In genomic region chr11:24286129-24287108, GRCm38 (mm10) we compare ENCODE assay signal across 9 mouse cellular contexts.
DNase-seq lines count a peak whose midpoint lies in the region; ATAC-seq lines count a peak whose summit lies in the region.
"Had no signal": no experiment of that assay in that cellular context is flagged by ENCODE, and none has a peak within 500 bp of the region (broad histone marks: within the 10 kb centered on the region; RNA-seq: fewer than 3 reads in every experiment).

No protein-coding gene starts in this region.

- 7% methylated on average over 18 of the region's 18 CpGs for WGBS in forebrain, embryonic 10.5 days
- 13% methylated on average over 18 of the region's 18 CpGs for WGBS in hindbrain, embryonic 15.5 days
- 14% methylated on average over 18 of the region's 18 CpGs for WGBS in limb, embryonic 12.5 days
- 4% methylated on average over 18 of the region's 18 CpGs for WGBS in neural tube, embryonic 12.5 days

- peak; percentile 65 for DNase-seq in forebrain, embryonic 10.5 days (ENCODE audit: extremely low spot score, low spot score)
- no peak for DNase-seq in right cerebral cortex, postnatal 25 days
- no peak for DNase-seq in left cerebral cortex, adult 8-10 months (ENCODE audit: low spot score in 2 of 2)
- no peak for DNase-seq in urinary bladder, postnatal 36 days (ENCODE audit: low spot score in 2 of 2)
- DNase-seq in c-Kit-positive CD71-positive TER-119-positive erythroid progenitor cells, embryonic 14.5 days (ENCODE audit: low spot score): no peak

- peaks cover 52% of the 10 kb centered on the region for H3K27me3 ChIP-seq in forebrain, embryonic 10.5 days (ENCODE audit: poor library complexity, severe bottlenecking)
- 0 out of 2 replicates have a peak, but pooled peaks cover 2% of the 10 kb centered on the region for H3K27me3 ChIP-seq in hindbrain, embryonic 15.5 days
- peaks cover 55% of the 10 kb centered on the region for H3K27me3 ChIP-seq in limb, embryonic 12.5 days
- H3K27me3 ChIP-seq in neural tube, embryonic 12.5 days (replicated peaks): 0 out of 2 replicates have a peak, but pooled peaks cover 3% of the 10 kb centered on the region

- H3K4me1 ChIP-seq in forebrain, embryonic 10.5 days: peaks cover 55% of the 10 kb centered on the region
- peaks cover 27% of the 10 kb centered on the region for H3K4me1 ChIP-seq in hindbrain, embryonic 15.5 days (replicated peaks)
- peaks cover 27% of the 10 kb centered on the region for H3K4me1 ChIP-seq in limb, embryonic 12.5 days (replicated peaks)
- peaks cover 40% of the 10 kb centered on the region for H3K4me1 ChIP-seq in neural tube, embryonic 12.5 days

- H3K36me3 ChIP-seq in forebrain, embryonic 10.5 days (replicated peaks): no peaks in the 10 kb centered on the region
- H3K36me3 ChIP-seq in hindbrain, embryonic 15.5 days: no peaks in the 10 kb centered on the region
- no peaks in the 10 kb centered on the region for H3K36me3 ChIP-seq in limb, embryonic 12.5 days
- no peaks in the 10 kb centered on the region for H3K36me3 ChIP-seq in neural tube, embryonic 12.5 days
- H3K36me3 ChIP-seq: embryonic facial prominence, embryonic 13.5 days had no signal

- H3K9ac ChIP-seq in hindbrain, embryonic 15.5 days: no peak overlapping the region
- H3K9ac ChIP-seq in limb, embryonic 12.5 days (replicated peaks): no peak overlapping the region
- 0 out of 2 replicates have a peak overlapping the region, but pooled peaks have one; percentile 13 for H3K9ac ChIP-seq in neural tube, embryonic 12.5 days
- H3K9ac ChIP-seq: embryonic facial prominence, embryonic 13.5 days had no signal

- H3K4me2 ChIP-seq in hindbrain, embryonic 15.5 days: peak overlapping the region; percentile 33
- peak overlapping the region; percentile 26; the same call in 1 of the 2 replicates for H3K4me2 ChIP-seq in limb, embryonic 12.5 days
- peak overlapping the region; percentile 42 for H3K4me2 ChIP-seq in neural tube, embryonic 12.5 days (replicated peaks)
- H3K4me2 ChIP-seq: embryonic facial prominence, embryonic 13.5 days had no signal

- H3K4me3 ChIP-seq in forebrain, embryonic 10.5 days: peak overlapping the region; percentile 32
- H3K4me3 ChIP-seq in hindbrain, embryonic 15.5 days: no peak overlapping the region
- H3K4me3 ChIP-seq in limb, embryonic 12.5 days (replicated peaks): no peak overlapping the region
- H3K4me3 ChIP-seq in neural tube, embryonic 12.5 days: no peak overlapping the region
- H3K4me3 ChIP-seq: embryonic facial prominence, embryonic 13.5 days had no signal

- ATAC-seq in hindbrain, embryonic 15.5 days (ENCODE audit: low FRiP score, low read depth): peak; percentile 72
- ATAC-seq in limb, embryonic 12.5 days (ENCODE audit: insufficient number of reproducible peaks, insufficient read depth, low FRiP score, low TSS enrichment, low read depth): no peak
- peak; percentile 94 for ATAC-seq in neural tube, embryonic 12.5 days (ENCODE audit: low FRiP score, low read depth)

- peak overlapping the region; percentile 84 for H3K27ac ChIP-seq in forebrain, embryonic 10.5 days
- H3K27ac ChIP-seq in hindbrain, embryonic 15.5 days (replicated peaks): no peak overlapping the region
- no peak overlapping the region for H3K27ac ChIP-seq in limb, embryonic 12.5 days
- H3K27ac ChIP-seq in neural tube, embryonic 12.5 days: peak overlapping the region; percentile 51
- H3K27ac ChIP-seq: embryonic facial prominence, embryonic 13.5 days had no signal

- H3K9me3 ChIP-seq in forebrain, embryonic 10.5 days: no peaks in the 10 kb centered on the region
- no peaks in the 10 kb centered on the region for H3K9me3 ChIP-seq in hindbrain, embryonic 15.5 days
- no peaks in the 10 kb centered on the region for H3K9me3 ChIP-seq in limb, embryonic 12.5 days
- no peaks in the 10 kb centered on the region for H3K9me3 ChIP-seq in neural tube, embryonic 12.5 days
- H3K9me3 ChIP-seq: embryonic facial prominence, embryonic 13.5 days had no signal

Comparison
In these comparisons a context has a peak if more than half of its experiments do, and no peak if none do; other contexts are left out.
1. H3K27ac ChIP-seq: peak in forebrain, embryonic 10.5 days (single experiment) and neural tube, embryonic 12.5 days (single experiment); none in hindbrain, embryonic 15.5 days (single experiment) and limb, embryonic 12.5 days (single experiment).
2. Peak in every context shown above with its lines, with median percentiles within 50 percentile points of each other: H3K4me2 ChIP-seq.